Mouse (Mus musculus) cerebellum, postnatal 14 days (tissue): ENCODE measurements at regions not wholly inside any gene's neighbourhood (a gene's known extent, or its start where the extent isn't known, plus 50 kb on each side); places are given as distances from the start of the nearest gene placed in this dataset.
A peak's percentile ranks its signal among the peaks of the same experiment; 100 is the strongest.
"Not testable (repeated sequence)": the region's sequence is repeated elsewhere in the genome, so short reads cannot be mapped to it uniquely, and the experiment has no call there.

ENCODE experiments used
- DNase-seq, 2 experiments: peaks; one replicate each; pipeline ENCODE4 v3.0.0; 2021; ENCODE audit warnings: mixed read lengths in 2 of 2

DNA sequence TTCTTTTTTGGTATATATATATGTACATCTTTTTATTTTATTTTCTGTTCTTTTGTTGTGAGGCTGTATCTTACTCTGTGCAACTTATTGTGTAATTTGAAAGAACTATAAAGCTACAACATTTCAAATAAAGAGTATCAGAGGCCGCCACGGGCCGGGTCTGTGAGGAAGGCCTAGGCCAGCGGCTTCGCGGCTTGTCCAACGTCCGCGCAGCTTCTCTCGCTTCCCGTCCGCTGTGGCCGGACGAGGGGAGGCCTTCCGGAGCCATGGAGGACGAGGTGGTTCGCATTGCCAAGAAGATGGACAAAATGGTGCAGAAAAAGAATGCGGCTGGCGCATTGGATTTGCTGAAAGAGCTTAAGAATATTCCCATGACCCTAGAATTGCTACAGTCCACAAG is 167.4 kb downstream of the Kif21a start:
- DNase-seq = not testable (repeated sequence)

DNA sequence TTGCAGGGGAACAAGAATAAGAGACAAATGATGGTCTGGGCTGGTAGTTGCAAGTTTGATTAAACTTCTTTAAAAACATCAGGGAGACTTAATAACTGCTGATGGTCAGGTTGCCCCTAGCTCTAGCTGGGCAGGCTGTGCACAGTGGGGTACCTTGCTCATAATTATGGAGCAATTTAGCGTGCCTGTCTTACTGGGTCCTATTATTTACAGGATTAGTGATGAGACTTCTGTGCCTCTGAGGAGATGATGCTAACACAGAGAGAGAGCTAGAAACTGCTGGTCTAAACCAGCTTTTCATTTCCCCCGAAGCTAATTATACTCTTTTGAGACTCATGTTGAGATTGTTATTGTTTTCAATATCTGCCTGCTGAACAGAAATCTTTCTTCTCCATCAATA is 180.3 kb downstream of the Kif21a start:
- no peak for DNase-seq

DNA sequence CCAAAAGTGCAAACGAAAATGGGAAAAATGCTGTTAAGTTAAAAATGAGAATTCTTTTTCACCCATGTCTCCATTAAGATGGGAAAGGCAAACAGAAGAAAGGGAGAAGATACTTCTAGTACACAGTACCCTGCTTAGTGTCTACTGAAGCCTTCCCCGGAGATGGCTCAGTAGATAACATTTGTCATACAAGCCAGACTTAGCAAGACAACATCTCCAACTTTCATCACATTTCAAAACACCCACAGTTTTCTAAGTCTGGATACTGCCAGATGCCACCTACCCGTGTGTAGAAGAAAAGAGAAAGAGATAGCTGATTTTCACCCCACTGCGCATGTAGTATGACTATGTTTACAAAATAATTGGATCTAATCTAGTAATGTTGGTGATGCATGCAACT is 174.5 kb upstream of the Cpne8 start:
- not testable (repeated sequence) for DNase-seq

DNA sequence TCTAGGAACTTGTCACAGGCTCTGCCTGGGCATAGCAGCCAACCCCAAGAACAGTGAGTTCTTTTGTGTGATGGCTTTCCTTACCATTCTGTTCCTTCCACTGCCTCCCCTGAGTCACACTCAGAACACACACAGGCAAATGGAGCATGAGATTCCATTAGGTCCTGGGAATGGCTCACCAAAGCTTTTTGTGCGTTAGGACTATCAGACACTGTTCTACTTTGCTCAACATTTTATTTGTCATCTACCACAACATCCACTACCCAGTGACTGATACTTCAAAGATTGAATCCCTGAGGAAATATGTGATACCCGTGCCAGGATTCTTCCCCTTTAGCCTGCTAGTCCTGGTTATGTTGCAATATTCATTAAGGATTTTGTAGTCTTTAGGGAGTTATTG is 172.8 kb upstream of the Cpne8 start:
- DNase-seq = no peak

DNA sequence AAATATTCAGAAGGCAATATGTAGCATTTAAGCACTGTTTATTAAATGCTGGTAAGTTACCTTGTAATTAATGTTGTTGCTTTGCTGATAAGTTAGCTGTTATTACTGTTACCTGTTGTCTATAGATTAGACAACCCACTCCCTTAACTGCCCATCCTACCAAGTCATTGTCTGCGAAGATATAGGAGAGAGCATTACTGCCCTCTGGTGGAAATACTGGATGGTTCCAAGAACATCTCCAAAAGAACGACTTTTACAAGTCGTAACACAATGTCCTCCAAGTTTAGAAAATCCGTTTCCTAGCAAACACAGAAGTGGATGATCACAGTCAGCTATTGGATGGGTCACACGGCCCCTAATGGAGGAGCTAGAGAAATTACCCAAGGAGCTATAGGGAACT is 162.2 kb upstream of the Cpne8 start:
- DNase-seq = peak; percentile 54 to 55

DNA sequence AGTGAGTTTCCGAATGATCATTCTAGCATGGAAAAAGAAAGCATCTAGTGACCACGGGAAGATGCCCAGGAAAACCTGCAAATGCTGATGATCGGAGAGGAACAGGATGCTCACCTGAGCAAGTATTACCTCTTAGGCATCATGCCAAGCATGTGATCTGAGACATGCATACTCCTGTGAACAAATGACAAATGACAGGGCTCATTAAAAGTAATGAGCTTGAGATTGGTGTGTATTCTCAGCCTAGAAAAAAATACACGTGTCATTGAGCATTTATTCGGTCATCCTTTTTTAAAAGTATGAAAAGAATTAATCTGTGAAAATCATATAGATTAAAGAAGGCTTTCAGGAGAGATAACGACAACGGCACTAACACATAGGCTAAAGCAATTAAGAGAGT is 156.4 kb upstream of the Cpne8 start:
- DNase-seq = no peak

DNA sequence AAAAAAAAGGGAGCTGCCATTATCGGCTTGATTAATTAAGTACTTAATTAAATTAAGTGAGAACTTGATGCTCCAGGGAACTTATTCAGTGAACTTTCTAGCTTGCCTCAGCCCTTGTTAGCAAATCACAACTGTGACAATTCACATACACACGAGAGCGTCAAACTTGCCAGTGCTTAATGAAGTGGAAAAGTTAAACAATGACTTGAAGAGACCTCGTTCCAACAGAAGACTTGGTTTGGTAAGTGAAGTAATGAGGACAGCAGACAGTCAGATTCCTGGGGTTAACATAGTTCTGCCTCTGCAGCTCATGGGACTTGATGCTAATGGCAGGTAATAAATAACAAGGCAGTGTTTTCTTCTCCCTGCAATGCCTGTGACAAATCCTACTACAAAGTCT is 148.6 kb upstream of the Cpne8 start:
- no peak for DNase-seq

DNA sequence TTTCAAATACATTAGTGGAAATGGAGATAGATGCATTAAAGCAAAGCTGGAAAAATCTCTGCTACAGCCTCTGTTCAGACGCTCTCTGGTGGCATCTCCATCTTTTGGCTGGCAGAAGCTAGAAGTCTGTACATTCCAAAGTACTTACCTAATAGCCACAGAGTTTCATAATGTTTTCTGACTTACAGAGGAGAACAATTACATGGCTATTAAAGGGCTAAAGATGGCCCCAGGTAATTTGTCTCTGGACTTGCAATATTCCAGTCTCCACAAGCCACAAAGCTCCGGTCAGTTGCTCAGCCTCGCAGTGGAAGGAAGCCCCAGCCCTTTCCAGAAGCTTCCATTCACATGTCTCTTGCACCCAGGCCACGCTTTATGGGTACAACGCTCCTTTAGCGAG is 143.1 kb upstream of the Cpne8 start:
- DNase-seq = no peak

DNA sequence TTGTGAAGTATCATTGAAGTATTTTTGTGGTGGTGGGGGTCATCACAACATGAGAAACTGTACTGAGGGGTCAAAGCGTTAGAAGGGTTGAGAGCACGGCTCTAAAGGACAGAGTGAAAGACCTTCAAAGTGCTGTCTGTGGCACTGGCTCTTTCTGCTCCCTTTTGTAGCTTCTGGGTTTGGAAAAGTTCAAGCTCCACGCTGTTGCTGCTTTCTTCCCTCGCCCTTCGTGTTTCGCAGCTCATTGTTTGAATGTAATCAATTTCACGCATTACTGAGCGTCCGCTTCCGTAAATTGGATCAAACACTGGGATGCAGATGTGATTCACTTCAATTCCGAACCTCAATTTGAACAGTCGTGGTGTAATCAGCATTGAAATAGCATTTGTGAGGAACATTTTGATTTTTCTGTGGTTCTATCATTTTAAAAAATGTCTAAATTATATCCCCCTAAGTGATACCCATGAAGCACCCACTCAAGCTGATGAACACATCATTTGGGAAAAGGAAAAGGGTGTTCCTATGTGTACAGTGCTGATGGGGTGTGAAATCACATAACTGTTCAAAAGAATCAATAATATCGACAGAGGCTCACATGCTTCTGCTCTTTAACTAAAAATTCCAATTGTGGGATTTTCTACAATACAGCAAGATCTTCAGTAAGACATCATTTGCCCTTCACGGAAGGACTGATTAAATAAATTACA is 140.9 kb upstream of the Cpne8 start:
- DNase-seq = no peak

DNA sequence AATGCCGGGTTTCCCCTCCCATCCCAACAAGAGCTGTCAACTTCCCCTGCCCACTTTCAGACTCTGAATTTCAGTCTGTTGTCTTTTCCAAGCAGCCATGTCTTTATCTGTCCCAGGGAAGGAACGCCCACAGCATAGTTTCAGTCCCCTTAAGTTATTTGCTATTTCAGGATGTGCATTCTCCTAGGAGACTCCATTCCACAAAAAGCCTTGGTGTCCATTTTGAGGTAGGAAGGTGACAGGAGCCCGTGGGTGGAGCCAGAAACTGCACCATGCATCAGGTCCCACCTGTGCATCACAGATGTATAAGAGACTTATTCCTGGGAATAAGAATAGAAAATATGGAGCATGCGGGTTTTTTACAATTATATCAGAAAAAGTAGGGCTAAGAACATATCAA is 138.9 kb upstream of the Cpne8 start:
- no peak for DNase-seq

DNA sequence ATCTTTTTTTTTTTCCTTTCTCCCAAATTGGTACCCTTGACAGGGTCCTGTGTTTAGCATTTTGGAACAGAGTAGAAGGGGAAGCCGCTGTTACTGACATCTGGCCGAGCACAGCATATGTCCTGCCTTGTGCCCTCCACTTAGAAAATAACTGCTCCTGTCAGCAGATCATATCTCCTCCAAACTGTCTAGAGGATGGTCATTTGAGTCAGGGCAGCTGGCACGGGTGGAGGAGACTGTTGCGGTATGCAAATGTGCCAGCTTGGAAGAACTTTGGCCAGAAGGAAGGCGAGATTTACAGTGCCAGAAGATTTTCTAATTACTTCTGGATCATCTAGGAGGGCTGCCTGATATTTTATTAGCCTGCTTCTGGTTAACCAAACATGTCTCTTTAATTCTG is 134.7 kb upstream of the Cpne8 start:
- peak; percentile 52 to 62 for DNase-seq

DNA sequence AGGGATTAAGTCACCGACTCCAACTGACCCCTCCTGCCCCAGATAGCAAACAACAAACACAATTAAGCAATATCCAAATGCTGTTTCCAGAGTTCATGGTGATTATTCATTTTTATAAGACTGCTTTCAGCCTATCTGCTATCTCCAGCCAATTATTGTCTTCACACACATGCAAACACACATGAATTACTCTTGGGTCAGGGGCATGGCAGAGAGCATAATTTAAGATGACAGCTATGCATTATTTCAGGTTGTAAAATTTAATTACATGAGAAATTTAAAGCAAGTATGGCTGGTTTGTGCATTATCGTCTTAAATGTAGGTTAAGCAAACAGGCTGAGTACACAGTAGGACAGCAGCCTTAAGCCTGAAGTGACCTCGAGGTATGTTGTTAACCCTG is 131.1 kb upstream of the Cpne8 start:
- DNase-seq = no peak

DNA sequence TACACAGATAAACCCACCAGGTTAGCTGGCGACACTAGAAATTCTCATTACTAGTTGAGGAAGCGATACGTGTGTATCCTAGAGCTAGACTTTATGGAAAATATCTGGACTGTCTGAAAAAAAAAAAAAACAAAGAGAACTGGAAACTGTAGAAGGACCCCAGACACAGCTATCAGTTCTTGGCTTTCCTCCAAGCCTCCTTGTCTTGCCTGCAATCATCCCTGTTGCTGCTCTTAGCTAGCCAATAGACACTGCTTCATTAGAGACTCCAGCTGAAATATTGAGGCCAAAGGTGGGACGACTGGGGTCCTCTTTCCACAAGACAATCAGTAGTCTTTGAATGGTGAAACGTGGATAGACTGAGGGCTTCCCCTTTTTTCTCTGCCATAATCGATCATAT is 129.0 kb upstream of the Cpne8 start:
- peak in 1 of 2 experiments; percentile 2 for DNase-seq

DNA sequence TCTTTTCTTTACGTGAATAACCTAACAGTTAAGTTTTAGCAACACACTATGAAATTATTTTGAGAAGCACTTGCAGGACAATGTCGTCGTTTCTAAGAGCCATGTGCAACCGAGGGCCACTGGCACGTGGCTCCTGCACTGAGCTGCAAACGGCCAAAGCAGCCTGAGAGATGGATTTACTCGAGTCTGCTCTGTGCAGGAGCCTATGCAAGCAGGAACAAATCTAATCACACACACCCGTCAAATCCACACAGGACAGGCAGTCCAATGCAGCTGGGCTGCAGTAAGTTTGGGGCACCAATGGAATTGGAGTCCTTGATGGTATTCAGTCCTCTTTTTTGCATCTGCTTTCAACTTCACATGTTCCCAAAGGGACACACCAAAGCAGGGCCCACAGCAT is 118.8 kb upstream of the Cpne8 start:
- DNase-seq = no peak

DNA sequence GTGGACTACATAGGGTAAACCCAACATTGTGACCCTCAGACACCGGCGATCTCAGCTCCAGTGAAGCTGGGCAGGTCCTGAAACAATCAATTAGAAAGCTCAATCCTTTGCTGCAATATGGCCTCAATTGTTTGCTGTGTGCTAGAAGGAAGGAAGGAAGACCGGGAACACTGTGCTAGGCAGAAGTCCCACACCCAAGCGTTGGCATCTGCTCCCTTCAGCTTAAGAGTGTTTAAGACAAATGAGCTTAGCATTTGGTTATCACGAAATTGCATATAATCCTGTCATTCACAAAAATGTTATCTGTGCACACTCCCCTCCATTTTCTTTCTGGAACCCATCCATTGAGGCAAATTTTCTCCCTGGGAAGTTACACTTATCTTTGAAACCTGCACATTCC is 110.7 kb upstream of the Cpne8 start:
- DNase-seq = no peak

DNA sequence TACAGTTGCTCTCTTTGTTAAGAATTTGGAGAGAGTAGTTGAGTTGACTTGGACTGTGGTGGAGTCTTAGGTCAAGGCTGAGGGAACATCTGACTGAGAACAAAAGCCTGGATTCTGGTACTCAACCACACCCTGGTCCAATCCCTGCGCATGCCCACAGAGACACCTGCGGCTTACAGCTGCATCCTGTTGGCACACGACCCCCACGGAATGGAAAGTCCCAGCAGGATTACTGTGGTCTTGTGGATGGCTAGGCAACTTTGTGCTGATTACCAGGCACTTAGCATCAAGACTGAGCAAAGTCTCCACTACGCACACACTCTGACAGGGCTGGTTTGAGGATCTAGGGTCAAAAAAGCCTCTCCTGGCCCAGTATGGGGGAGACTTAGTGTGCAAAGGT is 105.5 kb upstream of the Cpne8 start:
- DNase-seq = no peak

DNA sequence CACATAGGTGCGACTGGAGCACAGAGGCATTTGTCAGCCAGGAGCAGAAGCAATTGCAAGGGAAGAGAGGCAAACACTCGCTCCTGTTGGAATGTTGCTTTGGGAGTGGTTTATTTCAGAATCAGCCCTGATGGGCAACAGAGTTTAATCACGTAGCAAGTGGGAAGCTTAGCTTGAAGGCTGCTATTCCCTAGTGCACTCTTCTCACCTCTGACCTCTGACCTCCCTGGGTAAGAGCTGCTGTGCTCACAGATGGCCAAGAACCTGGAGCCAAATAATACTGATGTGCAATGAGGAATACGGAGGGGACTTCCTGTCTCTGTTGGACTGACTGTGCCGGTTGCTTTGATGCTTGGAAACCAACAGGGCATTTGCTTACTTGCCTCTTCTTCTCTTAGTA is 88.3 kb upstream of the Cpne8 start:
- DNase-seq = no peak

DNA sequence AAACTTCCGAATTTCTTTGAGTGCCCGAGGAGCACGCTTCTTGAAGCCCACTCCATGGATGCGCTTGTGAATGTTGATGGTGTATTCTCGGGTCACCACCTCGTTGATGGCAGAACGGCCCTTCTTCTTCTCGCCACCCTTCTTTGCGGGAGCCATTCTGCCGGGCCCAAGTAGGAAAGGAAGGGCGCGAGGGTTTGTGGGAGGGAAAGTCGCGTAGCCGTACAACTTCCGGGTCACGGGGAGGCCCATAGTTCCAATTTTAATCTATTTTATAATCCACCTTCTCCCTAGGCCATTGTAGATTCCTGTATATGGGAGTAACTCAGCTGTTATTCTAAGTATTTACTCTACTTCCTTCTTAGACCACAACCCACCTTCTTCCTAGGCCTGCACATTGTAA is 85.3 kb upstream of the Cpne8 start:
- not testable (repeated sequence) for DNase-seq

DNA sequence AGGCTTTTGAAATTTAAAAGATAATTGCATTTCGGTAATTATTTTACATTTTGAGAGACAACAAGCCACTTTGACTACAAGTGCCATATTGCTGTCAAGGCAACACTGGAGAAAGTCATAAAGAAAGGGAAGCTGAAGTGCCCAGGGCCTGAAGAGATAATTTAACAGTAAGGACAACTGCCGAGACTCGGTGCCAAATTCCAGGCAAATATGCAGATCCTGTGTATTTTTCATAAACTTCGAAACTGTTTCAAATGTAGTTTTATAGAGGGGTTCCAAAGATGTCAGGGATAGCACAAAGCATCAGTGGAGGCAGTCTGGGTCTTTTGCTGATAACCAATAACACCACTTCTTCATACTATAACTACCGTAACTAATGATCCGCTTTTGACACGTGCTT is 54.7 kb upstream of the Cpne8 start:
- DNase-seq = no peak
